Mouse (Mus musculus): Measurements from ENCODE around the gene Dbh. TPM values are rescaled to one million over a fixed set of nuclear protein-coding genes. Genes with fewer than 3 reads are reported as not detected.
A peak's percentile ranks its signal among the peaks of the same experiment; 100 is the strongest.

Gene Dbh
- total RNA-seq (2014; fragmentation: Nextera tagmentation) (not detected in 2 replicates), total RNA-seq (2017) (not detected in 2 replicates)

DNA sequence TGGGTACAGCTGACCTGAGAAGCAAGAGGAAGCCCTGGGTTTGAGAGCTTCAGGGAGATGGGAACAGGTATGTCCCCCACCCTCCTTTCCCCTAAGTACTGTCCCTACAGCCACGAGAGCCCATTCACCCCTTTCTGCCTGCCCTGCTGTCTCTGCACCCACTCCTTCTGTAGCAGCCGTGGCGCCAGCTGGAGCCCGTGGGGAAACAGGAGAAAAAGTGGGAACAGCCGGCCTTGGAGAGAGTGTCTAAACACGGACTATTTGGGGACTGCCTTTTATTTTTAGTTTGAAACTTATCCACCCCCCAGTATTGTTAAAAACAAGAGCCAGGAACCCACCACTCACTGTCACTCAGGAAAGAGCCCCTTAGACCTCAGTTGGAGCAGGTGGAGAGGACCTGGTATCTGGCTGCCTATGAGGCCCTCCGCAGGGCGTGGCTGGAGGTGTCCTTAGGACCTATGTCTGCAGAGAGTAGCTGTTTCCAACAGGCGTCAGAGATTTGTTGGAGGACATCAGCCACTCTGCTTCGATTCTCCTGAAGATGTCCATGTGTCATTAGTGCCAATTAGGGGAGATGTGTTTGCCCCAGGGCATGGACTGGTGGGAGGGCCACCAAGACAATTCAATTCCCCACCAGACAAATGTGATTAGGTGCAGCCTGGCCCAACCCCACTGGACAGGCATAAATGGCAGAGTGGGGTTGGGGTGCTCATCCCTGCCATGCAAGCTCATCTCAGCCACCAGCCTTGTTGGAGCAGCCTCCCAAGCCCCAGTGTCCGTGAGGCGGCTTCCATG is at the start of gene Dbh:
Gene Dbh (plus strand): TSS at position 438 of the 795 bp plus-strand sequence.
- no peak for ATAC-seq (replicated peaks; ENCODE audit: poor library complexity, severe bottlenecking)

- no peak for ATAC-seq (replicated peaks; ENCODE audit: poor library complexity, severe bottlenecking)
These were observed 46.6 kb upstream of the Dbh start for GRCm38 (mm10) chr2:27118452-27118851.

- ATAC-seq (replicated peaks; ENCODE audit: poor library complexity, severe bottlenecking) = no peak
These were observed 45.3 kb upstream of the Dbh start for GRCm38 (mm10) chr2:27119766-27120165.

DNA sequence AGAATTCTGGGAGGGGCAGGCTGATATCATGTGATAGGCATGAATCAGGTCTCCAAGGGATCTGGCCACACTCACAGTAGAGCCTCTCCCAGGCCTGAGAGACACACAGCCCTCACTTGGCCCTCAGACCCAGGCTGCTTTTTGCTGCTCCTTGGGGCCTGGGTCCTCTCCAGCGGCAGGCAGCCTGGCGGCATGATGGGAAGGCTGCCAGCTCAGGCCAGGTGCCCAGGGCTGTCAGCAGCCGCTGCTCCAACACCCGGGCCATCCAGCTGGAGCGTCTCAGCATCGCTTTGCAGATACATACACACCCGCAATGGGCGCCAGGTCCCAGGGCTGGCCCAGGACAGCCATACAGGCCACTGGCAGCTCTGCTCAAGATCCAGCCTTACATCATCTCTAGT is 44.8 kb upstream of the Dbh start:
- no peak for ATAC-seq (replicated peaks; ENCODE audit: poor library complexity, severe bottlenecking)

DNA sequence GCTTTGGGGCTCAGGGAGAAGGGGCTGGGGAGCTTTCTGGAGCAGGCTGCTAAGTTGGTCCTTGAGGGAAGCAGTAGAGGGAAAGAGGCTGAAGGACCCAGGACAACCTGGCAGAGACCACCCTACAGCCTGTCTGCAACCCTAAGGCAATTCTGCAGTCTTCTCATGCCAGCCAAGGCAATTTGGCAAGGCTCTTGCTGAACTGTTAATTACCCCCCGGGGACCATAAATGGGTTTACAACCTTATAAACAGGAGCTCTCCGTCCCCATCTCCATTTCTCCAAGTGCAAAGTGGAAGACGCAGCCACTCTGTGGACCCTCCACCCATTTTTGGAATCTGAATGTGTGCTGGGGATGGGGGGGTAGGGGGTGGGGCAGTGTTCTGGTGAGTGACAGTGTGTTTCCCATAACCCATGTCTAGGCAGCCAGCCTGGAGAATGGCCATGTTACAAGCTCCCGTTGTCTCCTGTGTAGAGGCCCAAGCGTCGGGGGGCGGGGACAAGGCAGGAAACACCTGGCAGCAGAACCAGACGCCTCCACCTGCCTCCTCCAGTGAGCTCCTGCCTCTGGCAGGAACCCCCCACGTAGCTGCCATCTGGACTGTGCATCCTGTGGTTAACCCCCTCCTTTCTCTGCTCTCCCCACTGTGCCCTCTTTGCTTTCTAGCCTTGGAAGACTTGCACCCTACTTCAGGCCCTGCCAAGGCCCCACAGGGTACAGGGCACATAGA is 43.2 kb upstream of the Dbh start:
- peak; percentile 86 for ATAC-seq (replicated peaks; ENCODE audit: poor library complexity, severe bottlenecking)

GRCm38 (mm10) chr2:27122578-27122977 is 42.5 kb upstream of the Dbh start:
- ATAC-seq (replicated peaks; ENCODE audit: poor library complexity, severe bottlenecking) = no peak

- ATAC-seq (replicated peaks; ENCODE audit: poor library complexity, severe bottlenecking) = no peak
These were observed 41.9 kb upstream of the Dbh start for GRCm38 (mm10) chr2:27123121-27123520.

DNA sequence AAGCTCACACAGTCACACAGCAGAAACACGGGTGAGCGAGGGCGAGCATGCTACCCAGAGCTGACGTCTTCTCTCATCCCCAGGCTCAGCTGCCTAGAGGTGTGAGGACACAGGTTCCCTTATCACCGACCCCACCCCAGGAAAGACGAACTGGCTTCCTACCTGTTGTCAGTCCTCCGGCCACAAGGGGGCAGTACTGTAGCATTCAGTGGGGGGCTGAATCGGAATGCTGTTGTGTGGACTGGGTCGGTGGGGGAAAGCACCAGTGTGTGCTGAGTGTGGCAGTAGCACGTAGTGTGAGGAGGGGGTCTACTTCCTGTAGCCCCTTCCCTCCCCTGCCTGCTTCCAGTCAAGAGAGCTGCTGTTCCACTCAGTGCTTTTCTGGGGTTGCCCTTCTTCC is 39.1 kb upstream of the Dbh start:
- ATAC-seq (replicated peaks; ENCODE audit: poor library complexity, severe bottlenecking) = no peak

DNA sequence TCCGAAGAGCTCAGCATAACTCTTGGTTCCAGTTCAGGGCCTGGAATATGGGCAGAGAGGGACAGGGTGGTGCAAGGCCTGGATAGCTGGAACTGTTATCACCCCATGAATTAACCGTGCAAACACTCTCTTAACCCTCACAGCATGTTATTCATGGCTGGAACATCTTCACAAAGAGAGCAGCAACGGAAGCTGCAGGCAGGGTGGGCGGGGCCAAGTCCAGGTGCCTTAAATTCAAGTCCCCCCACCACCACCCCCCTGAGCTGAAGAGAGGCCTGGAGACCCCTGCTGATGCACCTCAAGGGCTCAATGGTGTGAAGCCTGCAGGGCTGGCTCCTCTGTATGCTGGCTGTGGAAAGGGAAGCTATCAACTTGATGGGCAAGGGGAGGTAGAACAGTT is 38.5 kb upstream of the Dbh start:
- no peak for ATAC-seq (replicated peaks; ENCODE audit: poor library complexity, severe bottlenecking)

DNA sequence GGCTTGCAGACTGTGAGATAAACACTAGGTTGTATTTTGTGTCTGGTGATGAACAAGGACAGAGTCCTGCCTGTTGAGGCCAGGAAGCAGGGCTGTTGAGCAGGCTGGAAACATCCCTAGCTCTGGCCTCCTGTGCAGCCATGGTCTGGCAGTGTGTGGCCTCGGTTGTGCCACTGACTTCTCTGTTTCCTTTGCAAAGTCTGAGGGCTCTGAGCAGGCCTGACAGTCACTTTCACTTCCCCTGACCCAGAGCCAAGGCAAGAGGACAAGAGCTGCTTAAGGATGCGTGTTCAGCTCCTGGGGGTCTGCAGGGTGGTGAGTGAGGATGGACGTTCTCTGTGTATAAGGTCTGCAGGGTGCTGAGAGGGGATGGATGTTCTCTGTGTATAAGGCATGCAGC is 36.0 kb upstream of the Dbh start:
- ATAC-seq (replicated peaks; ENCODE audit: poor library complexity, severe bottlenecking) = peak; percentile 91

DNA sequence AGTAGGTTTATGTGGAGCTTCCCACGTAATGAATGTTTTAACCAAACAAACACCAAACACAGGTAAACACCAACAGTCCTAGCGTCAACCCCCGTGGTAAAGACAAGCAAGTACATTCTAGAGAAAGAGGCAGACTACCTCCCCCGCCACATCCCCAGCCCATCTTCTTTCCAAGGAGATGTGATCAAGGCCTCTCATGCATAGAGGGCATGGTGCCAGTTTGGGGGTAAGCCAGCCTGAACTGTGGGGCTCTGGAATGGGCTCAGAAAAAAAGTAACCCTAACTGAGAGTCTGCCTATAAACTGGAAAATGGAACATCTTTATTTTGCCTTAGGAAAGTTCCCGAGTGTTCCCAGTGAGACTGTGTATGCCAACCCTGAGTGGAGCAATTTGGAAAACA is 29.1 kb upstream of the Dbh start:
- no peak for ATAC-seq (replicated peaks; ENCODE audit: poor library complexity, severe bottlenecking)

- no peak for ATAC-seq (replicated peaks; ENCODE audit: poor library complexity, severe bottlenecking)
These were observed 28.7 kb upstream of the Dbh start for GRCm38 (mm10) chr2:27136336-27136735.

- ATAC-seq (replicated peaks; ENCODE audit: poor library complexity, severe bottlenecking) = no peak
These were observed 28.2 kb upstream of the Dbh start for GRCm38 (mm10) chr2:27136789-27137188.

GRCm38 (mm10) chr2:27138356-27138755 is 26.7 kb upstream of the Dbh start:
- ATAC-seq (replicated peaks; ENCODE audit: poor library complexity, severe bottlenecking) = no peak

GRCm38 (mm10) chr2:27141950-27142693 is 22.9 kb upstream of the Dbh start, which contains the start of gene Fam163b:
Fam163b (minus strand) TSS chr2:27142491.
- ATAC-seq (replicated peaks; ENCODE audit: poor library complexity, severe bottlenecking) = peak; percentile 65

DNA sequence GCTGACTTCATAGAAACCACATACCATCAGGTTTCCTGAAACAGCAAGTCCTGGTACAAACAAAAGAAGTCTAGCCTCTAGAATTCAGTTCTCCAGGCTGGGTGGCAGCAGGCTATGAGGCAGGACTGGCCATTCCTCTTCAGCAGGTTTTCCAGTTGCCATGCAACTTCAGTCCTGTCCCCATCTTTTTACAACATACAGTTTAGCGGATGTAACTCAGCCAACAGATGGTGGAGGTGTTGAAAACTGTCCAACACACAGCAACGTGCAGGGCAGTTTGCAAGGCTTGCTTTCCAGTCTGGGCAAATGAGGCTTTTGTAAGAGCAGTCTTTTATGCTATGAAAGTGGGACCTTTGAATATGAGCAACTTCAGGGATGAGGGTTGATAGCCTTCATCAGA is 20.1 kb upstream of the Dbh start:
- no peak for ATAC-seq (replicated peaks; ENCODE audit: poor library complexity, severe bottlenecking)

GRCm38 (mm10) chr2:27146840-27147239 is 18.2 kb upstream of the Dbh start:
- no peak for ATAC-seq (replicated peaks; ENCODE audit: poor library complexity, severe bottlenecking)

- no peak for ATAC-seq (replicated peaks; ENCODE audit: poor library complexity, severe bottlenecking)
These were observed 15.6 kb upstream of the Dbh start for GRCm38 (mm10) chr2:27149457-27149856.

DNA sequence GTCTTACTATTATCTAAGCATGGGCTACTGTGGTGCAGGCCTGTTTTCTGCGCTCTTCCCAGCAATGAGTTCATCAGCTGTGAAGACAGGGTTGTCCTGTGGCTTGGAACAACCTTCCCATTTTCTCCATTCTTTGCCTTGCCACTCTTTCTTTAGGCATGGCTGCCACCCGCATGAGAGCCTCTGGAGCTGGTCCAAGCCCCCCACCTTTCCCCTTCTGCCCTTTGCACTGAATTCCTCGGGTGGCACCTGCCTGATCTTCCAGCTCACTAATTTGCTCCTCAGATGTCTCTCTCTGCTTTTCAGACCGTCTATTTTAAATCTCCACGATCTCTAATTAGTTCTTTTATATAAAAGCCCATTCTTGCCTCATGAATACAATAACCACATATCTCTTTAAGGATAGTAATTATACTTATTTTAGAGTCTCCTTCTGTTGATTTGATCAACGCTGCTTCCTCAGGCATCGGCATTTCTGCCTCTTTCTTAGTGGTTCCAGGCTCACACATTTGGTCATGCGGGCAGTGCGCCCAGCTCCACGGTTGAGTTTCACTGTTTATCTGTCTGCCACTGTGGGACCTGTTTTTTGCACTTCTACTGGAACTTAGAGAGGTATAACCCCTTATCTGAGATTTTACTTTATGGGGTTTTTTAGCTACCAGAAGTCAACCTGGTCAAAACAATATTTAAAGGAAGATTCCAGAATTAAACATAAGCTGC is 10.4 kb upstream of the Dbh start:
- no peak for ATAC-seq (replicated peaks; ENCODE audit: poor library complexity, severe bottlenecking)

GRCm38 (mm10) chr2:27156596-27156995 is 8.4 kb upstream of the Dbh start:
- no peak for ATAC-seq (replicated peaks; ENCODE audit: poor library complexity, severe bottlenecking)
